Mouse (Mus musculus) intestine, postnatal 0 days (tissue): Measurements from ENCODE around the gene Klhl3. TPM values are rescaled to one million over a fixed set of nuclear protein-coding genes. Genes with fewer than 3 reads are reported as not detected.

Experiments
- ATAC-seq: fragments of 200-750 bp; cut with Nextera tagmentation; 2 replicates; pipeline ENCODE4 v1.8.0; 2017; ENCODE audit warnings: mild to moderate bottlenecking, moderate TSS enrichment, moderate library complexity
- H3K27ac ChIP-seq: fragments of 300-500 bp; sonication (generic); 2 replicates; pipeline ENCODE4 v1.5.1; 2014; ENCODE audit warnings: mild to moderate bottlenecking, low read depth, low read length, moderate library complexity
- H3K27me3 ChIP-seq: fragments of 300-500 bp; sonication (generic); replicated peaks from 2 replicates; pipeline ENCODE4 v1.6.1; 2014; ENCODE audit warnings: low read length, mixed read lengths; ENCODE audit not compliant: control insufficient read depth, insufficient read depth
- H3K36me3 ChIP-seq: fragments of 300-500 bp; sonication (generic); 2 replicates; pipeline ENCODE4 v1.6.1; 2014; ENCODE audit warnings: mild to moderate bottlenecking, moderate library complexity; ENCODE audit not compliant: control insufficient read depth, insufficient read depth
- H3K4me1 ChIP-seq: fragments of 300-500 bp; sonication (generic); replicated peaks from 2 replicates; pipeline ENCODE4 v1.6.1; 2014; ENCODE audit warnings: antibody characterized with exemption, low read length, mixed read lengths; ENCODE audit not compliant: control insufficient read depth, insufficient read depth
- H3K4me2 ChIP-seq: fragments of 300-500 bp; sonication (generic); replicated peaks from 2 replicates; pipeline ENCODE4 v1.6.1; 2014; ENCODE audit warnings: low read depth, mild to moderate bottlenecking, moderate library complexity
- H3K4me3 ChIP-seq: fragments of 300-500 bp; sonication (generic); 2 replicates; pipeline ENCODE4 v1.5.1; 2014; ENCODE audit warnings: low read depth, low read length
- H3K9ac ChIP-seq: fragments of 300-500 bp; sonication (generic); 2 replicates; pipeline ENCODE4 v1.6.1; 2014; ENCODE audit warnings: mild to moderate bottlenecking, low read depth, low read length
- H3K9me3 ChIP-seq: fragments of 300-500 bp; sonication (generic); 2 replicates; pipeline ENCODE4 v1.6.1; 2016; ENCODE audit warnings: mixed run types; ENCODE audit not compliant: control insufficient read depth
- CTCF ChIP-seq: sonication (generic); IDR thresholded peaks from 2 replicates; pipeline ENCODE4 v1.5.1; 2016; ENCODE audit warnings: low read depth, mild to moderate bottlenecking, control low read depth, antibody characterized with exemption, moderate library complexity
- WGBS: fragments of 180-500 bp; shearing (Covaris S2); extraction: QIAGEN DNeasy Blood & Tissue Kit; methylation state at CpG from one replicate; pipeline ENCODE4 v1.1.7; 2014; 5-methylcytosine and 5-hydroxymethylcytosine counted together
- polyA plus RNA-seq: library from polyadenylated mRNA; unstranded; fragments of >200 nt; fragmentation: Nextera tagmentation; extraction: Ambion mirVana; gene quantifications from 2 replicates; pipeline ENCODE4 v1.2.1, GENCODE M21; 2015

The Klhl3 gene
- polyA plus RNA-seq, 1 experiment from 2014 or later: 0.74 TPM

GRCm38 (mm10) chr13:58117318-58118017, 4.1 kb upstream of the Klhl3 start:
- peaks cover 9% of the 10 kb centered on the region; the same call in 1 of the 2 replicates for H3K4me1 ChIP-seq
- H3K4me3 ChIP-seq: no peak overlapping the region
- no peaks in the 10 kb centered on the region for H3K36me3 ChIP-seq
- H3K9me3 ChIP-seq: no peaks in the 10 kb centered on the region
- WGBS: 61% methylated on average over 8 of the region's 8 CpGs
- H3K9ac ChIP-seq: no peak overlapping the region
- no peak overlapping the region for H3K4me2 ChIP-seq
- TF ChIP-seq CTCF: peak; percentile 77
- H3K27me3 ChIP-seq: no peaks in the 10 kb centered on the region
- no peak overlapping the region for H3K27ac ChIP-seq
- ATAC-seq: no peak

GRCm38 (mm10) chr13:58116801-58117200, 3.4 kb upstream of the Klhl3 start:
- 65% methylated on average over 2 of the region's 2 CpGs for WGBS

GRCm38 (mm10) chr13:58115227-58115626, 1.8 kb upstream of the Klhl3 start:
- Histone ChIP-seq H3K36me3 (no peaks in the 10 kb centered on the region), H3K4me1 (peaks cover 9% of the 10 kb centered on the region; the same call in 1 of the 2 replicates), H3K27me3 (no peaks in the 10 kb centered on the region), H3K4me3 (no peak overlapping the region), H3K9me3 (no peaks in the 10 kb centered on the region), H3K9ac (no peak overlapping the region), H3K4me2 (peak overlapping the region; percentile 30), H3K27ac (no peak overlapping the region)
- 8% methylated on average over 13 of the region's 13 CpGs for WGBS
- ATAC-seq: peak; percentile 88
- no peak for TF ChIP-seq CTCF

More at GRCm38 (mm10) chr13:58116801-58117200, 3.4 kb upstream of the Klhl3 start:
- Histone ChIP-seq H3K27ac (no peak overlapping the region), H3K4me1 (peaks cover 9% of the 10 kb centered on the region; the same call in 1 of the 2 replicates), H3K4me2 (no peak overlapping the region), H3K4me3 (no peak overlapping the region), H3K27me3 (no peaks in the 10 kb centered on the region), H3K36me3 (no peaks in the 10 kb centered on the region), H3K9me3 (no peaks in the 10 kb centered on the region), H3K9ac (no peak overlapping the region)
- ATAC-seq: no peak
- TF ChIP-seq CTCF: no peak

GRCm38 (mm10) chr13:58112601-58113041, 771 bp downstream of the Klhl3 start:
- Histone ChIP-seq H3K4me2 (peak overlapping the region; percentile 88), H3K4me3 (peak overlapping the region; percentile 54), H3K36me3 (no peaks in the 10 kb centered on the region), H3K9ac (peak overlapping the region; percentile 38), H3K27me3 (no peaks in the 10 kb centered on the region), H3K27ac (peak overlapping the region; percentile 21; the same call in 1 of the 2 replicates), H3K4me1 (peaks cover 9% of the 10 kb centered on the region; the same call in 1 of the 2 replicates), H3K9me3 (no peaks in the 10 kb centered on the region)
- 14% methylated on average over 11 of the region's 11 CpGs for WGBS
- no peak for ATAC-seq
- TF ChIP-seq CTCF: no peak

GRCm38 (mm10) chr13:58112191-58112590, 1.2 kb downstream of the Klhl3 start:
- H3K4me1 ChIP-seq: peaks cover 9% of the 10 kb centered on the region; the same call in 1 of the 2 replicates
- TF ChIP-seq CTCF: no peak
- no peaks in the 10 kb centered on the region for H3K9me3 ChIP-seq
- H3K4me3 ChIP-seq: peak overlapping the region; percentile 54
- peak overlapping the region; percentile 88 for H3K4me2 ChIP-seq
- no peaks in the 10 kb centered on the region for H3K36me3 ChIP-seq
- H3K9ac ChIP-seq: no peak overlapping the region
- ATAC-seq: no peak
- 59% methylated on average over 10 of the region's 10 CpGs for WGBS
- H3K27ac ChIP-seq: no peak overlapping the region
- no peaks in the 10 kb centered on the region for H3K27me3 ChIP-seq

GRCm38 (mm10) chr13:58111306-58111705, 2.1 kb downstream of the Klhl3 start:
- Histone ChIP-seq H3K4me3 (no peak overlapping the region), H3K9ac (no peak overlapping the region), H3K4me1 (peaks cover 9% of the 10 kb centered on the region; the same call in 1 of the 2 replicates), H3K27me3 (no peaks in the 10 kb centered on the region), H3K4me2 (no peak overlapping the region), H3K36me3 (no peaks in the 10 kb centered on the region), H3K9me3 (no peaks in the 10 kb centered on the region), H3K27ac (no peak overlapping the region)
- no peak for ATAC-seq
- WGBS: 97% methylated on average over 6 of the region's 6 CpGs
- no peak for TF ChIP-seq CTCF
